Comparison of ENCODE assay signal across 10 mouse cellular contexts in the genomic region with DNA sequence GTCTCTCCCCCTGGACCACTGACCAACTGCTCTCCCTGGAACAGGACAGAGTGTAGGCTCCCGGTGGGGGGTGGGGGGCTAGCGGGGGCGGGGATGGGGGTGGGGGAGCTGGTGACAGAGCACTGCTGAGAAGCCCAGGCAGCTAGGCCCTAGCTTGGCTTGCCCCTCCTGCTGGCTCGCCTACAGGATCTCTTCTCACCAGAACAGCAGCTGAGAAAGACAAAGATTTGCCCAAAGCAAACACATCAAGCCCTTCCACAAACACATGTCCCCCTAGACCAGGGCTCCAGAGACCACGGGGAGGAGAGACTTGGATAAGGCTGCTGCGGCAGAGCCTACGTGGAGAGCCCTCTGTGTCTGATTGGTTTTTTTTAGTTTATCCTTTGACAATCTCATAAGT.
DNase-seq lines count a peak whose midpoint lies in the region; ATAC-seq lines count a peak whose summit lies in the region.
"Had no signal": no experiment of that assay in that cellular context is flagged by ENCODE, and none has a peak within 500 bp of the region (broad histone marks: within the 10 kb centered on the region; RNA-seq: fewer than 3 reads in every experiment).

No protein-coding gene starts in this region.

- no peak for DNase-seq in liver
- no peak for DNase-seq in forebrain, embryonic 14.5 days (ENCODE audit: low spot score)
- no peak for DNase-seq in right cerebral cortex, postnatal 25 days
- no peak for DNase-seq in urinary bladder, postnatal 14 days (ENCODE audit: low spot score)
- DNase-seq: cerebellum, adult 18-20 months; right cerebral cortex, adult 18-20 months had no signal

- ATAC-seq in liver, embryonic 12.5 days: no peak
- no peak for ATAC-seq in forebrain, embryonic 14.5 days
- ATAC-seq in hindbrain, embryonic 16.5 days: no peak
- no peak for ATAC-seq in neural tube, embryonic 14.5 days (ENCODE audit: low read depth)

- H3K27me3 ChIP-seq in liver, embryonic 12.5 days (replicated peaks): peaks cover 18% of the 10 kb centered on the region
- H3K27me3 ChIP-seq in forebrain, embryonic 14.5 days (replicated peaks; ENCODE audit: control insufficient read depth, insufficient read depth, low read length): no peaks in the 10 kb centered on the region
- H3K27me3 ChIP-seq in hindbrain, embryonic 16.5 days (replicated peaks; ENCODE audit: control insufficient read depth, insufficient read depth, low read length): no peaks in the 10 kb centered on the region
- no peaks in the 10 kb centered on the region for H3K27me3 ChIP-seq in neural tube, embryonic 14.5 days (ENCODE audit: control insufficient read depth, insufficient read depth, low read length)

- peak overlapping the region; percentile 39; the same call in 1 of the 2 replicates for H3K27ac ChIP-seq in liver, embryonic 12.5 days
- H3K27ac ChIP-seq in forebrain, embryonic 14.5 days (ENCODE audit: low read depth, low read length): peak overlapping the region; percentile 40; the same call in 1 of the 2 replicates
- peak overlapping the region; percentile 75 for H3K27ac ChIP-seq in hindbrain, embryonic 16.5 days (ENCODE audit: low read depth, low read length)
- peak overlapping the region; percentile 44; the same call in 1 of the 2 replicates for H3K27ac ChIP-seq in neural tube, embryonic 14.5 days (ENCODE audit: low read depth, low read length)
- H3K27ac ChIP-seq: macrophage had no signal

- no peaks in the 10 kb centered on the region for H3K9me3 ChIP-seq in liver, embryonic 12.5 days (replicated peaks)
- H3K9me3 ChIP-seq in forebrain, embryonic 14.5 days (replicated peaks; ENCODE audit: control insufficient read depth, low read length): no peaks in the 10 kb centered on the region
- H3K9me3 ChIP-seq in hindbrain, embryonic 16.5 days (ENCODE audit: control insufficient read depth, low read length): 0 out of 2 replicates have a peak, but pooled peaks cover 2% of the 10 kb centered on the region
- no peaks in the 10 kb centered on the region for H3K9me3 ChIP-seq in neural tube, embryonic 14.5 days (ENCODE audit: control insufficient read depth, low read length)

- WGBS in liver, embryonic 12.5 days (ENCODE audit: insufficient replicate concordance): 50% methylated on average over 7 of the region's 7 CpGs
- 25% methylated on average over 7 of the region's 7 CpGs for WGBS in forebrain, embryonic 14.5 days
- WGBS in hindbrain, embryonic 16.5 days: 7% methylated on average over 6 of the region's 7 CpGs
- 18% methylated on average over 7 of the region's 7 CpGs for WGBS in neural tube, embryonic 14.5 days

- H3K36me3 ChIP-seq in liver, embryonic 12.5 days: no peaks in the 10 kb centered on the region
- H3K36me3 ChIP-seq in forebrain, embryonic 14.5 days (ENCODE audit: control insufficient read depth, insufficient read depth, low read length): no peaks in the 10 kb centered on the region
- H3K36me3 ChIP-seq in hindbrain, embryonic 16.5 days (ENCODE audit: control insufficient read depth, insufficient read depth, low read length): no peaks in the 10 kb centered on the region
- H3K36me3 ChIP-seq in neural tube, embryonic 14.5 days (ENCODE audit: control insufficient read depth, insufficient read depth, low read length): no peaks in the 10 kb centered on the region

- no peak overlapping the region for H3K9ac ChIP-seq in liver, embryonic 12.5 days
- H3K9ac ChIP-seq in forebrain, embryonic 14.5 days (ENCODE audit: low read length): no peak overlapping the region
- H3K9ac ChIP-seq in hindbrain, embryonic 16.5 days (ENCODE audit: low read depth, low read length): peak overlapping the region; percentile 31; the same call in 1 of the 2 replicates
- H3K9ac ChIP-seq in neural tube, embryonic 14.5 days (replicated peaks; ENCODE audit: low read depth, low read length): no peak overlapping the region

- H3K4me3 ChIP-seq in liver, embryonic 12.5 days: no peak overlapping the region
- H3K4me3 ChIP-seq in forebrain, embryonic 14.5 days (ENCODE audit: low read depth, low read length): no peak overlapping the region
- H3K4me3 ChIP-seq in hindbrain, embryonic 16.5 days (ENCODE audit: low read length): no peak overlapping the region
- no peak overlapping the region for H3K4me3 ChIP-seq in neural tube, embryonic 14.5 days (ENCODE audit: low read depth, low read length)

- no peak overlapping the region for H3K4me2 ChIP-seq in liver, embryonic 12.5 days
- no peak overlapping the region for H3K4me2 ChIP-seq in forebrain, embryonic 14.5 days (ENCODE audit: low read length)
- no peak overlapping the region for H3K4me2 ChIP-seq in hindbrain, embryonic 16.5 days (ENCODE audit: low read length)
- H3K4me2 ChIP-seq in neural tube, embryonic 14.5 days (ENCODE audit: low read depth, low read length): no peak overlapping the region

- H3K4me1 ChIP-seq in liver, embryonic 12.5 days: peaks cover 25% of the 10 kb centered on the region
- H3K4me1 ChIP-seq in forebrain, embryonic 14.5 days (ENCODE audit: control insufficient read depth, insufficient read depth, low read length): peaks cover 15% of the 10 kb centered on the region
- H3K4me1 ChIP-seq in hindbrain, embryonic 16.5 days (ENCODE audit: control insufficient read depth, insufficient read depth, low read depth, low read length): peaks cover 24% of the 10 kb centered on the region
- peaks cover 9% of the 10 kb centered on the region for H3K4me1 ChIP-seq in neural tube, embryonic 14.5 days (ENCODE audit: control insufficient read depth, insufficient read depth, low read length)
